Mouse (Mus musculus) myocyte (in vitro differentiated cells): ENCODE data around the gene Krt76.

ENCODE experiments used
- E2F4 ChIP-seq: IDR thresholded peaks from one replicate; pipeline ENCODE4 v1.6.1; 2011; ENCODE audit warnings: mild to moderate bottlenecking, control low read depth, moderate library complexity; ENCODE audit not compliant: insufficient read depth
- MAX ChIP-seq: IDR thresholded peaks from one replicate; pipeline ENCODE4 v1.6.1; 2011; ENCODE audit warnings: low read depth, mild to moderate bottlenecking, control low read depth
- MYOD1 ChIP-seq, 3 experiments: IDR thresholded peaks; one replicate each; pipeline ENCODE4 v1.6.1; 2011; ENCODE audit warnings: control low read depth in 2 of 3, low read depth in 2 of 3, mild to moderate bottlenecking in 2 of 3, moderate library complexity in 1 of 3; ENCODE audit not compliant: insufficient read length in 2 of 3, control insufficient read depth in 1 of 3
- MYOG ChIP-seq, 3 experiments: IDR thresholded peaks; one replicate each; pipeline ENCODE4 v1.6.1; 2011; ENCODE audit warnings: control low read depth in 2 of 3, low read depth in 2 of 3, mild to moderate bottlenecking in 2 of 3; ENCODE audit not compliant: insufficient read length in 2 of 3, control insufficient read depth in 1 of 3, insufficient read depth in 1 of 3
- POLR2A ChIP-seq: IDR thresholded peaks from one replicate; pipeline ENCODE4 v1.6.1; 2011; ENCODE audit warnings: low read depth, mild to moderate bottlenecking, control low read depth, moderate library complexity; ENCODE audit not compliant: insufficient read length
- POLR2AphosphoS2 ChIP-seq: IDR thresholded peaks from one replicate; pipeline ENCODE4 v1.6.1; 2011; ENCODE audit warnings: low read depth, control low read depth; ENCODE audit not compliant: insufficient read length
- TCF12 ChIP-seq: IDR thresholded peaks from one replicate; pipeline ENCODE4 v1.6.1; 2011; ENCODE audit warnings: mild to moderate bottlenecking, control low read depth; ENCODE audit not compliant: poor library complexity, insufficient read depth, severe bottlenecking
- USF1 ChIP-seq: IDR thresholded peaks from one replicate; pipeline ENCODE4 v1.6.1; 2011; ENCODE audit warnings: low read depth, mild to moderate bottlenecking, control low read depth, moderate library complexity

DNA sequence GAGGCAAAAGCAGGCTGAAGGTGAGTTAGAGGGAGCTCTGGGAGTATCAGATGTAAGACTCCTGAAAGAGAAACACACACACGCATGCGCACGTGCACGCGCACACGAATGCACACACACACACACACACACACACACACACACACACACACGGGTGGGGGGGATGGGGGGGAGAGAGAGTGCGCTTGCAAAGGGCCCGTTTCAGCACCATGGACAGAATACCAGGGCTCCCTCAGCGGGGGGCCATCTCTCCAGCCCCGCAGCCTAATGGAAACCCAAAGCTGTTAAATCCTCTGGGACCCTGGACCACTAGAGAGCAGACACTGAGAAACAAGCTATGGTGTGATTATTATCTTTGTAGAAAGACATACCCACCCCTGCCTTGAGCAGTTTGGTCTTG lies 12.9 kb downstream of the Krt76 start:
- TF ChIP-seq MAX: no peak
- TF ChIP-seq TCF12: no peak
- TF ChIP-seq POLR2A: no peak
- no peak for TF ChIP-seq USF1
- no peak for TF ChIP-seq E2F4
- TF ChIP-seq MYOG (IDR thresholded peaks at IDR 0.05; ENCODE audit: control insufficient read depth in 1 of 3, insufficient read depth in 1 of 3, insufficient read length in 2 of 3, low read depth in 2 of 3): no peak
- no peak for TF ChIP-seq POLR2AphosphoS2
- no peak for TF ChIP-seq MYOD1 (IDR thresholded peaks at IDR 0.05; ENCODE audit: control insufficient read depth in 1 of 3, insufficient read length in 2 of 3, low read depth in 2 of 3)
